Mouse (Mus musculus): ENCODE data around the gene Abcc10. TPM values are rescaled to one million over a fixed set of nuclear protein-coding genes. Genes with fewer than 3 reads are reported as not detected.

Abcc10 gene
- polyA plus RNA-seq, 1 experiment from 2014 or later = 9.6 TPM

- Histone ChIP-seq H3K27ac (replicated peaks; ENCODE audit: low read depth, low read length) (peak within 1 kb of the TSS; percentile 79), H3K4me1 (ENCODE audit: control insufficient read depth, insufficient read depth, low read length) (no peaks in the 10 kb centered on the region; the same call in 1 of the 2 replicates), H3K9me3 (ENCODE audit: control insufficient read depth, low read length) (no peaks in the 10 kb centered on the region), H3K4me2 (ENCODE audit: low read length) (peak within 1 kb of the TSS; percentile 92), H3K9ac (replicated peaks; ENCODE audit: low read length) (peak within 1 kb of the TSS; percentile 80), H3K36me3 (ENCODE audit: control insufficient read depth, insufficient read depth, low read length) (peaks cover 5% of the 10 kb centered on the region), H3K27me3 (ENCODE audit: control insufficient read depth, insufficient read depth, low read length) (peaks cover 36% of the 10 kb centered on the region), H3K4me3 (replicated peaks; ENCODE audit: low read depth, low read length) (peak within 1 kb of the TSS; percentile 78)
- peak; percentile 78 for DNase-seq
- under 1% methylated on average over 76 of the region's 86 CpGs for WGBS
- peak; percentile 69 for ATAC-seq (ENCODE audit: low FRiP score, low TSS enrichment)
Observed at GRCm38 (mm10) chr17:46297364-46298219, 30.6 kb downstream of the Abcc10 start, which contains the start of gene Dlk2. Dlk2 (plus strand) TSS chr17:46297421.

GRCm38 (mm10) chr17:46297028-46297363, 31.2 kb downstream of the Abcc10 start:
- H3K4me2 ChIP-seq (ENCODE audit: low read length) = peak overlapping the region; percentile 92
- 10% methylated on average over 6 of the region's 6 CpGs for WGBS
- peaks cover 36% of the 10 kb centered on the region for H3K27me3 ChIP-seq (ENCODE audit: control insufficient read depth, insufficient read depth, low read length)
- no peaks in the 10 kb centered on the region; the same call in 1 of the 2 replicates for H3K4me1 ChIP-seq (ENCODE audit: control insufficient read depth, insufficient read depth, low read length)
- H3K36me3 ChIP-seq (ENCODE audit: control insufficient read depth, insufficient read depth, low read length) = no peaks in the 10 kb centered on the region; the same call in 1 of the 2 replicates
- H3K9me3 ChIP-seq (ENCODE audit: control insufficient read depth, low read length) = no peaks in the 10 kb centered on the region
- peak overlapping the region; percentile 78 for H3K4me3 ChIP-seq (replicated peaks; ENCODE audit: low read depth, low read length)
- DNase-seq = no peak
- H3K9ac ChIP-seq (replicated peaks; ENCODE audit: low read length) = peak overlapping the region; percentile 80; the same call in 1 of the 2 replicates
- ATAC-seq (ENCODE audit: low FRiP score, low TSS enrichment) = no peak
- peak overlapping the region; percentile 79 for H3K27ac ChIP-seq (replicated peaks; ENCODE audit: low read depth, low read length)

GRCm38 (mm10) chr17:46296601-46297000, 31.6 kb downstream of the Abcc10 start:
- H3K9me3 ChIP-seq (ENCODE audit: control insufficient read depth, low read length) = no peaks in the 10 kb centered on the region
- WGBS = 44% methylated on average over 6 of the region's 6 CpGs
- no peaks in the 10 kb centered on the region for H3K36me3 ChIP-seq (ENCODE audit: control insufficient read depth, insufficient read depth, low read length)
- H3K27me3 ChIP-seq (ENCODE audit: control insufficient read depth, insufficient read depth, low read length) = peaks cover 36% of the 10 kb centered on the region
- no peak overlapping the region for H3K27ac ChIP-seq (replicated peaks; ENCODE audit: low read depth, low read length)
- H3K4me2 ChIP-seq (ENCODE audit: low read length) = peak overlapping the region; percentile 92
- H3K4me1 ChIP-seq (ENCODE audit: control insufficient read depth, insufficient read depth, low read length) = no peaks in the 10 kb centered on the region; the same call in 1 of the 2 replicates
- peak overlapping the region; percentile 78 for H3K4me3 ChIP-seq (replicated peaks; ENCODE audit: low read depth, low read length)
- DNase-seq = no peak
- ATAC-seq (ENCODE audit: low FRiP score, low TSS enrichment) = no peak
- no peak overlapping the region for H3K9ac ChIP-seq (replicated peaks; ENCODE audit: low read length)

- Histone ChIP-seq H3K27me3 (ENCODE audit: control insufficient read depth, insufficient read depth, low read length) (no peaks in the 10 kb centered on the region), H3K4me2 (ENCODE audit: low read length) (no peak overlapping the region), H3K27ac (replicated peaks; ENCODE audit: low read depth, low read length) (no peak overlapping the region), H3K9me3 (ENCODE audit: control insufficient read depth, low read length) (no peaks in the 10 kb centered on the region), H3K9ac (replicated peaks; ENCODE audit: low read length) (no peak overlapping the region), H3K36me3 (ENCODE audit: control insufficient read depth, insufficient read depth, low read length) (no peaks in the 10 kb centered on the region), H3K4me1 (ENCODE audit: control insufficient read depth, insufficient read depth, low read length) (0 out of 2 replicates have a peak, but pooled peaks cover 3% of the 10 kb centered on the region), H3K4me3 (replicated peaks; ENCODE audit: low read depth, low read length) (no peak overlapping the region)
- WGBS = 79% methylated on average over 11 of the region's 11 CpGs
- DNase-seq (peak; percentile 16), ATAC-seq (ENCODE audit: low FRiP score, low TSS enrichment) (no peak)
Observed at GRCm38 (mm10) chr17:46287678-46288095, 40.5 kb downstream of the Abcc10 start.

GRCm38 (mm10) chr17:46285407-46285806, 42.7 kb downstream of the Abcc10 start:
- no peak overlapping the region for H3K9ac ChIP-seq (replicated peaks; ENCODE audit: low read length)
- DNase-seq (no peak), ATAC-seq (ENCODE audit: low FRiP score, low TSS enrichment) (no peak)
- no peaks in the 10 kb centered on the region for H3K9me3 ChIP-seq (ENCODE audit: control insufficient read depth, low read length)
- no peak overlapping the region for H3K4me3 ChIP-seq (replicated peaks; ENCODE audit: low read depth, low read length)
- 75% methylated on average over 6 of the region's 6 CpGs for WGBS
- no peak overlapping the region for H3K27ac ChIP-seq (replicated peaks; ENCODE audit: low read depth, low read length)
- H3K4me1 ChIP-seq (ENCODE audit: control insufficient read depth, insufficient read depth, low read length) = peaks cover 7% of the 10 kb centered on the region; the same call in 1 of the 2 replicates
- H3K4me2 ChIP-seq (ENCODE audit: low read length) = no peak overlapping the region
- H3K36me3 ChIP-seq (ENCODE audit: control insufficient read depth, insufficient read depth, low read length) = no peaks in the 10 kb centered on the region
- H3K27me3 ChIP-seq (ENCODE audit: control insufficient read depth, insufficient read depth, low read length) = no peaks in the 10 kb centered on the region

GRCm38 (mm10) chr17:46284653-46285052, 43.5 kb downstream of the Abcc10 start:
- Histone ChIP-seq H3K4me3 (replicated peaks; ENCODE audit: low read depth, low read length) (no peak overlapping the region), H3K36me3 (ENCODE audit: control insufficient read depth, insufficient read depth, low read length) (no peaks in the 10 kb centered on the region), H3K27me3 (ENCODE audit: control insufficient read depth, insufficient read depth, low read length) (no peaks in the 10 kb centered on the region), H3K9me3 (ENCODE audit: control insufficient read depth, low read length) (no peaks in the 10 kb centered on the region), H3K9ac (replicated peaks; ENCODE audit: low read length) (no peak overlapping the region), H3K4me2 (ENCODE audit: low read length) (no peak overlapping the region), H3K27ac (replicated peaks; ENCODE audit: low read depth, low read length) (no peak overlapping the region), H3K4me1 (ENCODE audit: control insufficient read depth, insufficient read depth, low read length) (peaks cover 7% of the 10 kb centered on the region; the same call in 1 of the 2 replicates)
- ATAC-seq (ENCODE audit: low FRiP score, low TSS enrichment) = no peak
- DNase-seq = no peak
- WGBS = 54% methylated on average over 7 of the region's 7 CpGs

GRCm38 (mm10) chr17:46283911-46284310, 44.2 kb downstream of the Abcc10 start:
- Histone ChIP-seq H3K27me3 (ENCODE audit: control insufficient read depth, insufficient read depth, low read length) (no peaks in the 10 kb centered on the region), H3K4me2 (ENCODE audit: low read length) (no peak overlapping the region), H3K36me3 (ENCODE audit: control insufficient read depth, insufficient read depth, low read length) (0 out of 2 replicates have a peak, but pooled peaks cover 3% of the 10 kb centered on the region), H3K9ac (replicated peaks; ENCODE audit: low read length) (no peak overlapping the region), H3K9me3 (ENCODE audit: control insufficient read depth, low read length) (no peaks in the 10 kb centered on the region), H3K4me3 (replicated peaks; ENCODE audit: low read depth, low read length) (no peak overlapping the region), H3K4me1 (ENCODE audit: control insufficient read depth, insufficient read depth, low read length) (peaks cover 7% of the 10 kb centered on the region; the same call in 1 of the 2 replicates), H3K27ac (replicated peaks; ENCODE audit: low read depth, low read length) (no peak overlapping the region)
- ATAC-seq (ENCODE audit: low FRiP score, low TSS enrichment) (no peak), DNase-seq (no peak)
- WGBS = 92% methylated on average over 8 of the region's 8 CpGs

- H3K27ac ChIP-seq (replicated peaks; ENCODE audit: low read depth, low read length) = 0 out of 2 replicates have a peak overlapping the region, but pooled peaks have one; percentile 63
- peaks cover 4% of the 10 kb centered on the region; the same call in 1 of the 2 replicates for H3K36me3 ChIP-seq (ENCODE audit: control insufficient read depth, insufficient read depth, low read length)
- peak overlapping the region; percentile 79 for H3K4me2 ChIP-seq (ENCODE audit: low read length)
- 26% methylated on average over 9 of the region's 9 CpGs for WGBS
- peaks cover 7% of the 10 kb centered on the region; the same call in 1 of the 2 replicates for H3K4me1 ChIP-seq (ENCODE audit: control insufficient read depth, insufficient read depth, low read length)
- no peaks in the 10 kb centered on the region for H3K27me3 ChIP-seq (ENCODE audit: control insufficient read depth, insufficient read depth, low read length)
- peak overlapping the region; percentile 63 for H3K4me3 ChIP-seq (replicated peaks; ENCODE audit: low read depth, low read length)
- H3K9ac ChIP-seq (replicated peaks; ENCODE audit: low read length) = peak overlapping the region; percentile 67; the same call in 1 of the 2 replicates
- H3K9me3 ChIP-seq (ENCODE audit: control insufficient read depth, low read length) = no peaks in the 10 kb centered on the region
- peak; percentile 54; the same call in 1 of the 2 replicates for ATAC-seq (ENCODE audit: low FRiP score, low TSS enrichment)
- DNase-seq = no peak
Observed at GRCm38 (mm10) chr17:46283140-46283539, 45.0 kb downstream of the Abcc10 start.

Measured in midbrain, embryonic 14.5 days (tissue).